Mouse (Mus musculus) myocyte (in vitro differentiated cells): ENCODE results near the gene Ccdc159. TPM values are rescaled to one million over a fixed set of nuclear protein-coding genes. Genes with fewer than 3 reads are reported as not detected.
A peak's percentile ranks its signal among the peaks of the same experiment; 100 is the strongest.

Experiments
- H3K27me3 ChIP-seq: one replicate; pipeline ENCODE4 v1.6.1; 2011; ENCODE audit not compliant: control insufficient read depth, insufficient read depth, insufficient read length
- H3K36me3 ChIP-seq: one replicate; pipeline ENCODE4 v1.6.1; 2011; ENCODE audit not compliant: control insufficient read depth, insufficient read depth
- H3K4me2 ChIP-seq: one replicate; pipeline ENCODE4 v1.6.1; 2011; ENCODE audit warnings: low read depth, control low read depth
- H3K4me3 ChIP-seq: one replicate; pipeline ENCODE4 v1.5.1; 2011; ENCODE audit warnings: mild to moderate bottlenecking, control low read depth, moderate library complexity
- H3K79me2 ChIP-seq: one replicate; pipeline ENCODE4 v1.6.1; 2011; ENCODE audit not compliant: control insufficient read depth, insufficient read depth
- H3ac ChIP-seq: one replicate; pipeline ENCODE4 v1.6.1; 2011; ENCODE audit not compliant: control insufficient read depth, insufficient read length
- CEBPB ChIP-seq: IDR thresholded peaks from 2 replicates; pipeline ENCODE4 v1.6.1; 2011; ENCODE audit warnings: mild to moderate bottlenecking, moderate library complexity; ENCODE audit not compliant: poor library complexity, insufficient read depth, severe bottlenecking
- E2F4 ChIP-seq: IDR thresholded peaks from one replicate; pipeline ENCODE4 v1.6.1; 2011; ENCODE audit warnings: mild to moderate bottlenecking, control low read depth, moderate library complexity; ENCODE audit not compliant: insufficient read depth
- MAX ChIP-seq: IDR thresholded peaks from one replicate; pipeline ENCODE4 v1.6.1; 2011; ENCODE audit warnings: low read depth, mild to moderate bottlenecking, control low read depth
- MYOD1 ChIP-seq, 3 experiments: IDR thresholded peaks; one replicate each; pipeline ENCODE4 v1.6.1; 2011; ENCODE audit warnings: control low read depth in 2 of 3, low read depth in 2 of 3, mild to moderate bottlenecking in 2 of 3, moderate library complexity in 1 of 3; ENCODE audit not compliant: insufficient read length in 2 of 3, control insufficient read depth in 1 of 3
- MYOG ChIP-seq, 3 experiments: IDR thresholded peaks; one replicate each; pipeline ENCODE4 v1.6.1; 2011; ENCODE audit warnings: control low read depth in 2 of 3, low read depth in 2 of 3, mild to moderate bottlenecking in 2 of 3; ENCODE audit not compliant: insufficient read length in 2 of 3, control insufficient read depth in 1 of 3, insufficient read depth in 1 of 3
- POLR2A ChIP-seq: IDR thresholded peaks from one replicate; pipeline ENCODE4 v1.6.1; 2011; ENCODE audit warnings: low read depth, mild to moderate bottlenecking, control low read depth, moderate library complexity; ENCODE audit not compliant: insufficient read length
- POLR2AphosphoS2 ChIP-seq: IDR thresholded peaks from one replicate; pipeline ENCODE4 v1.6.1; 2011; ENCODE audit warnings: low read depth, control low read depth; ENCODE audit not compliant: insufficient read length
- REST ChIP-seq: IDR thresholded peaks from one replicate; pipeline ENCODE4 v1.6.1; 2011; ENCODE audit warnings: mild to moderate bottlenecking, control low read depth, moderate library complexity; ENCODE audit not compliant: insufficient read depth, insufficient read length
- SRF ChIP-seq: IDR thresholded peaks from one replicate; pipeline ENCODE4 v1.6.1; 2011; ENCODE audit warnings: low read depth; ENCODE audit not compliant: control insufficient read depth, insufficient read length
- TCF12 ChIP-seq: IDR thresholded peaks from one replicate; pipeline ENCODE4 v1.6.1; 2011; ENCODE audit warnings: mild to moderate bottlenecking, control low read depth; ENCODE audit not compliant: poor library complexity, insufficient read depth, severe bottlenecking
- TCF3 ChIP-seq: IDR thresholded peaks from one replicate; pipeline ENCODE4 v1.6.1; 2011; ENCODE audit warnings: low read depth, control low read depth; ENCODE audit not compliant: insufficient read length
- USF1 ChIP-seq: IDR thresholded peaks from one replicate; pipeline ENCODE4 v1.6.1; 2011; ENCODE audit warnings: low read depth, mild to moderate bottlenecking, control low read depth, moderate library complexity
- polyA plus RNA-seq: library from polyadenylated mRNA; unstranded; fragments of >200 nt; fragmentation: generic; extraction: Trizol; gene quantifications from one replicate; pipeline ENCODE4 v1.2.1, GENCODE M21; 2012; ENCODE audit warnings: missing spikeins

The Ccdc159 gene
- polyA plus RNA-seq, 1 experiment, result 2.5 TPM

- Histone ChIP-seq H3ac (peak overlapping the region; percentile 7), H3K4me3 (peak overlapping the region; percentile 40), H3K27me3 (no peaks in the 10 kb centered on the region), H3K79me2 (no peaks in the 10 kb centered on the region), H3K4me2 (peak overlapping the region; percentile 97), H3K36me3 (no peaks in the 10 kb centered on the region)
- TF ChIP-seq MYOG (IDR thresholded peaks at IDR 0.05; ENCODE audit: control insufficient read depth in 1 of 3, insufficient read depth in 1 of 3, insufficient read length in 2 of 3, low read depth in 2 of 3), result peak in 1 of 3 experiments; percentile 42
- TF ChIP-seq TCF12, result no peak
These were observed 35.3 kb downstream of the Ccdc159 start for GRCm38 (mm10) chr9:21962416-21963059.

GRCm38 (mm10) chr9:21963417-21963816 is 36.1 kb downstream of the Ccdc159 start, which contains the start of gene Epor:
Epor (minus strand) TSS chr9:21963506.
- peak within 1 kb of the TSS; percentile 40 for H3K4me3 ChIP-seq
- H3K79me2 ChIP-seq, result no peaks in the 10 kb centered on the region
- H3K27me3 ChIP-seq, result no peaks in the 10 kb centered on the region
- H3K36me3 ChIP-seq, result no peaks in the 10 kb centered on the region
- peak within 1 kb of the TSS; percentile 97 for H3K4me2 ChIP-seq
- peak within 1 kb of the TSS; percentile 7 for H3ac ChIP-seq
- TF ChIP-seq MYOD1 (IDR thresholded peaks at IDR 0.05; ENCODE audit: control insufficient read depth in 1 of 3, insufficient read length in 2 of 3, low read depth in 2 of 3) (peak; percentile 10 to 80 (median 78)), MAX (no peak), TCF12 (peak; percentile 13), MYOG (IDR thresholded peaks at IDR 0.05; ENCODE audit: control insufficient read depth in 1 of 3, insufficient read depth in 1 of 3, insufficient read length in 2 of 3, low read depth in 2 of 3) (peak in 2 of 3 experiments; percentile 56 to 86)

GRCm38 (mm10) chr9:21968883-21969282 is 41.6 kb downstream of the Ccdc159 start:
- Histone ChIP-seq H3K27me3 (no peaks in the 10 kb centered on the region), H3K4me3 (no peak overlapping the region), H3ac (no peak overlapping the region), H3K4me2 (no peak overlapping the region), H3K36me3 (peaks cover 3% of the 10 kb centered on the region), H3K79me2 (no peaks in the 10 kb centered on the region)
- TF ChIP-seq MYOG (IDR thresholded peaks at IDR 0.05; ENCODE audit: control insufficient read depth in 1 of 3, insufficient read depth in 1 of 3, insufficient read length in 2 of 3, low read depth in 2 of 3) (peak in 2 of 3 experiments; percentile 57 to 82), MYOD1 (IDR thresholded peaks at IDR 0.05; ENCODE audit: control insufficient read depth in 1 of 3, insufficient read length in 2 of 3, low read depth in 2 of 3) (peak in 2 of 3 experiments; percentile 51 to 81), E2F4 (no peak), TCF12 (peak; percentile 42), TCF3 (peak; percentile 49), SRF (no peak)

- no peak for TF ChIP-seq MYOG (IDR thresholded peaks at IDR 0.05; ENCODE audit: control insufficient read depth in 1 of 3, insufficient read depth in 1 of 3, insufficient read length in 2 of 3, low read depth in 2 of 3)
- TF ChIP-seq TCF12, result no peak
- TF ChIP-seq TCF3, result no peak
- no peak overlapping the region for H3ac ChIP-seq
- no peak overlapping the region for H3K4me2 ChIP-seq
- no peaks in the 10 kb centered on the region for H3K79me2 ChIP-seq
- peaks cover 3% of the 10 kb centered on the region for H3K36me3 ChIP-seq
- H3K27me3 ChIP-seq, result no peaks in the 10 kb centered on the region
- no peak overlapping the region for H3K4me3 ChIP-seq
These were observed 42.0 kb downstream of the Ccdc159 start for GRCm38 (mm10) chr9:21969304-21969703.

- Histone ChIP-seq H3K36me3 (peaks cover 3% of the 10 kb centered on the region), H3K79me2 (no peaks in the 10 kb centered on the region), H3K4me2 (no peak overlapping the region), H3K4me3 (no peak overlapping the region), H3K27me3 (no peaks in the 10 kb centered on the region), H3ac (no peak overlapping the region)
- TF ChIP-seq CEBPB, result no peak
- TF ChIP-seq TCF12, result no peak
- no peak for TF ChIP-seq E2F4
These were observed 49.4 kb downstream of the Ccdc159 start for GRCm38 (mm10) chr9:21976626-21977175.

- no peak for TF ChIP-seq POLR2AphosphoS2
- TF ChIP-seq CEBPB, result no peak
- TF ChIP-seq SRF, result no peak
- TF ChIP-seq MYOD1 (IDR thresholded peaks at IDR 0.05; ENCODE audit: control insufficient read depth in 1 of 3, insufficient read length in 2 of 3, low read depth in 2 of 3), result no peak
- TF ChIP-seq MYOG (IDR thresholded peaks at IDR 0.05; ENCODE audit: control insufficient read depth in 1 of 3, insufficient read depth in 1 of 3, insufficient read length in 2 of 3, low read depth in 2 of 3), result no peak
- TF ChIP-seq MAX, result no peak
- TF ChIP-seq TCF12, result no peak
- TF ChIP-seq REST, result no peak
- no peak for TF ChIP-seq E2F4
- TF ChIP-seq POLR2A, result no peak
- TF ChIP-seq TCF3, result no peak
- TF ChIP-seq USF1, result no peak
- no peaks in the 10 kb centered on the region for H3K27me3 ChIP-seq
- H3K79me2 ChIP-seq, result no peaks in the 10 kb centered on the region
- H3K4me3 ChIP-seq, result no peak overlapping the region
- H3K36me3 ChIP-seq, result peaks cover 3% of the 10 kb centered on the region
- H3K4me2 ChIP-seq, result no peak overlapping the region
- H3ac ChIP-seq, result no peak overlapping the region
These were observed 50.1 kb downstream of the Ccdc159 start for GRCm38 (mm10) chr9:21977331-21977730.
